Mouse (Mus musculus): Measurements from ENCODE around the gene Ak3.

Ak3 gene

GRCm38 (mm10) chr19:28994870-28995269 is 52.9 kb downstream of the Ak3 start:
- DNase-seq (ENCODE audit: low spot score) = no peak

- DNase-seq (ENCODE audit: low spot score) = no peak
Measured at GRCm38 (mm10) chr19:28991391-28991790, 56.4 kb downstream of the Ak3 start.

- no peak for DNase-seq (ENCODE audit: low spot score)
Measured at GRCm38 (mm10) chr19:28990590-28991221, 57.1 kb downstream of the Ak3 start.

- DNase-seq (ENCODE audit: low spot score) = peak; percentile 99
Measured at GRCm38 (mm10) chr19:28990194-28990589, 57.6 kb downstream of the Ak3 start, which contains the start of gene Cdc37l1. Gene Cdc37l1, plus strand, starts transcription at chr19:28990352.

DNA sequence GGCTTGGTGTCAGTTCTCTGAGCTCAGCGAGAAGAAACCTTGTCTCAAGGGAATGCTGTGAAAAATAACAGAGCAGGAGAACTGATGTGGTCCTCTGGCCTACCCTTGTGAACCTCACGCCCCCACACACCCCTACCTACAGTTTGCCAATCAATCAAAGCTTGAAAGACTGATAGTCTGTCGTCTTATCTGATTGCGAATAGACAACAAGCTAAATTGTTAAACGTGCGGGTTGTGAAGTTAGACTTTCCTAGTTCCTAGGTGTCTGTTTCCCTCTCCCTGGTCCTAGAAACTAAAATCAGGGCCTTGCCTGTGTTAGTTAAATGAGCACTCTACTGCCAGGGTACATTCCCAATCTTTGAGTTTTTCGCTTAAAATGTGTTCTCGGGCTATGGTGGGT is 58.2 kb downstream of the Ak3 start:
- DNase-seq (ENCODE audit: low spot score) = no peak

DNA sequence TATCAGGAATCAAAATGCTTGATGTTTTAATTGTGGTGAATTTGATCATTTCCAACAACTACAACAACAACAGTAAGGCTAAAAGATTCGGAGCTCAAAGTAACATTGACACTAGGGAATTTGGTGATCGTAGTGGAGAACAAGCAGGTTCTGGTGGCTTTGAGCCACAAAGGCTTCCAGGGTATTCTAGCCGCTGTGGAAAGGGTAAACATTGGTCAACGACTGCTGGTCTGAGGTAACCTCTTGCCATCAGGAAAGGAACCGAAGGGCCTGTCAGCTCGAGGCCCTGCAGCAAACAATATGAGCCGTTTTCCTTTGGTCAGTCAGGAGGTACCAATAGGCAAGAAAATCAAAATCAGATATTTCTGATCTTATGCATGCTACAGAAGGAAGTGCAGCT is 65.1 kb downstream of the Ak3 start:
- DNase-seq (ENCODE audit: low spot score) = no peak

GRCm38 (mm10) chr19:28974862-28975611 is 72.7 kb downstream of the Ak3 start:
- peak; percentile 86 for DNase-seq (ENCODE audit: low spot score)

Data from testis, postnatal 10 days (tissue).